Mouse (Mus musculus) megakaryocyte, embryonic 14.5 days (primary cell): ENCODE measurements around the gene L3mbtl4.

ENCODE experiments used
- FLI1 ChIP-seq: IDR thresholded peaks from 2 replicates; pipeline ENCODE4 v1.6.1; 2012; ENCODE audit warnings: low read length, inconsistent platforms, mixed read lengths
- GATA1 ChIP-seq: IDR thresholded peaks from 3 replicates; pipeline ENCODE4 v1.6.1; 2012; ENCODE audit warnings: mixed read lengths, low read length, inconsistent platforms, borderline replicate concordance

GRCm38 (mm10) chr17:68666528-68666927 is 392.9 kb downstream of the L3mbtl4 start:
- TF ChIP-seq GATA1, result no peak
- no peak for TF ChIP-seq FLI1
